Mouse (Mus musculus): ENCODE measurements around the gene Sema3b.
"Not testable (repeated sequence)": the region's sequence is repeated elsewhere in the genome, so short reads cannot be mapped to it uniquely, and the experiment has no call there.

Gene Sema3b

GRCm38 (mm10) chr9:107570016-107570415 lies 39.0 kb downstream of the Sema3b start:
- no peak for DNase-seq (ENCODE audit: low spot score)

- no peak for DNase-seq (ENCODE audit: low spot score)
These were observed 39.8 kb downstream of the Sema3b start for GRCm38 (mm10) chr9:107569270-107569669.

- DNase-seq (ENCODE audit: low spot score): peak; percentile 72
These were observed 40.4 kb downstream of the Sema3b start for GRCm38 (mm10) chr9:107568331-107569261.

- no peak for DNase-seq (ENCODE audit: low spot score)
These were observed 41.2 kb downstream of the Sema3b start, which contains the start of gene Hyal2 for GRCm38 (mm10) chr9:107567702-107568319. Hyal2 (plus strand) TSS chr9:107567945.

- no peak for DNase-seq (ENCODE audit: low spot score)
These were observed 42.2 kb downstream of the Sema3b start for GRCm38 (mm10) chr9:107566855-107567254.

- DNase-seq (ENCODE audit: low spot score): peak; percentile 53
These were observed 42.9 kb downstream of the Sema3b start for GRCm38 (mm10) chr9:107566041-107566709.

- not testable (repeated sequence) for DNase-seq (ENCODE audit: low spot score)
These were observed 43.5 kb downstream of the Sema3b start for GRCm38 (mm10) chr9:107565556-107565955.

GRCm38 (mm10) chr9:107563029-107563581 lies 45.9 kb downstream of the Sema3b start, which contains the start of gene Tusc2:
Tusc2 (plus strand) TSS chr9:107563255.
- peak; percentile 92 for DNase-seq (ENCODE audit: low spot score)

GRCm38 (mm10) chr9:107556346-107556745 lies 52.7 kb downstream of the Sema3b start:
- no peak for DNase-seq (ENCODE audit: low spot score)

GRCm38 (mm10) chr9:107555701-107556100 lies 53.3 kb downstream of the Sema3b start:
- DNase-seq (ENCODE audit: low spot score): no peak

GRCm38 (mm10) chr9:107555031-107555457 lies 54.0 kb downstream of the Sema3b start:
- no peak for DNase-seq (ENCODE audit: low spot score)

GRCm38 (mm10) chr9:107554319-107554825 lies 54.7 kb downstream of the Sema3b start:
- DNase-seq (ENCODE audit: low spot score): peak; percentile 98

- peak; percentile 41 for DNase-seq (ENCODE audit: low spot score)
These were observed 55.3 kb downstream of the Sema3b start for GRCm38 (mm10) chr9:107553541-107554318.

GRCm38 (mm10) chr9:107552690-107553393 lies 56.2 kb downstream of the Sema3b start:
- no peak for DNase-seq (ENCODE audit: low spot score)

- DNase-seq (ENCODE audit: low spot score): no peak
These were observed 57.1 kb downstream of the Sema3b start for GRCm38 (mm10) chr9:107551890-107552355.

- peak; percentile 91 for DNase-seq (ENCODE audit: low spot score)
These were observed 57.7 kb downstream of the Sema3b start, which contains the start of gene Rassf1 for GRCm38 (mm10) chr9:107551117-107551889. Rassf1 (plus strand) TSS chr9:107551555.

GRCm38 (mm10) chr9:107550491-107551116 lies 58.4 kb downstream of the Sema3b start:
- no peak for DNase-seq (ENCODE audit: low spot score)

- DNase-seq (ENCODE audit: low spot score): no peak
These were observed 59.5 kb downstream of the Sema3b start for GRCm38 (mm10) chr9:107549297-107550074.

Data from T-cell, adult 2 months (primary cell).